Mouse (Mus musculus): ENCODE measurements at regions not wholly inside any gene's neighbourhood (a gene's known extent, or its start where the extent isn't known, plus 50 kb on each side); places are given as distances from the start of the nearest gene placed in this dataset.
A peak's percentile ranks its signal among the peaks of the same experiment; 100 is the strongest.

DNA sequence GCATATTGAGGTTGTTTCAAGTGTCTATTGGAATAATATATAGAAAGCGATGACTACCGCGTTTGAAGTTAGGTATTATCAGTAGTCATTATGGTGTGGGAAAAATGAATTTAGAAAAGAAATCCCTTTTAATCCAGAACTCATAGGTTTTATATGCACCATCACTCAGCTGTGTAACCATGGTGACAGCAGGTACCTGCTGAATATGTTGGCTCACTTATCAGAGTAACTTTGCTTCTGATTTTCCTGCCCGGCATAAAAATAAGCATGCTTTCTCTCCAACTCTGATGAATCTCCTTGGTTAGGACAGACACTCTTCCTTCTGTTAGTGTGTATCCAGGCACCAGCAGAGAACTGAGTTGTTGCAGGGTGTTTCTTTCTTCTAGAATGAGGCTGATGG is 281.5 kb downstream of the Rfpl4b start:
- DNase-seq (ENCODE audit: extremely low spot score in 1 of 2, low spot score in 1 of 2): no peak

DNA sequence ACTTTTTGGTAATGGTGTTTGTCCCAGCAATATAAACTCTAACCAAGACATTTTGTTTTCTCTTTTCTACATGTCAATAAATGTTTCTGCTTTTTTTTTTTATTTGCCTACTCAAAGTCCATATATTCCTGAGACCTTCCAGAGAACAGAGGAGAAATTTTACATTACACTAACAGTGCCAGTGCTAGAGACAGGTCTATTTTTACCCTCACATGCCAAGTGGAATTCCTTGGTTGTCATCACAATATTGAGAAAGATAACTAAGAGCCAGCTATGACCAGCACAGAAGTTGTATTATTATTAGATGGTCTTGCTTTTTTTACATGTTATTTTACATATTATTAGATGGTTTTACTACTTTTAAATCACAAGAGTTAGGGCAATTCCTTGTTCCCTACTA is 282.8 kb downstream of the Rfpl4b start:
- DNase-seq (ENCODE audit: extremely low spot score in 1 of 2, low spot score in 1 of 2): no peak

DNA sequence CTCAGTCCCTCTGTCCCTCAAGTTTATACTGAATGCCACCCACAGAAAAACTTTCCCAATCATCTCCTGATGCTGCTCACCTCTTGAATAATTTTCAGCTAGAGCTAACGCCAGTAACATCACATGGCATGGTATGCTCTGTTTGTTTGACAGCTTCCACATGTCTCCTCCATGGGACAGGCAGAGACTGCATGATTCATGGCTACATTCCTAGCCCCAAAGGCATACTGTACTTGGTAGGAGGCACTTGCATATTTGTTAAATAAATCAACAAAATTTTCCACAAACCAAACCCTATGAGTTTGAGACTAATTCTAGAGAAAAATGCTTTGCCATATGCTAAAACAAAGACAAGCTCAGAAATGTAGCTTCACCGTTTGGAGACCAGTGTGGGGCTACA is 304.9 kb downstream of the Rfpl4b start:
- DNase-seq (ENCODE audit: extremely low spot score in 1 of 2, low spot score in 1 of 2): peak in 1 of 2 experiments; percentile 2

All from frontal cortex, adult 2 months (tissue).